ENCODE assay signal across 9 mouse cellular contexts in the genomic region with DNA sequence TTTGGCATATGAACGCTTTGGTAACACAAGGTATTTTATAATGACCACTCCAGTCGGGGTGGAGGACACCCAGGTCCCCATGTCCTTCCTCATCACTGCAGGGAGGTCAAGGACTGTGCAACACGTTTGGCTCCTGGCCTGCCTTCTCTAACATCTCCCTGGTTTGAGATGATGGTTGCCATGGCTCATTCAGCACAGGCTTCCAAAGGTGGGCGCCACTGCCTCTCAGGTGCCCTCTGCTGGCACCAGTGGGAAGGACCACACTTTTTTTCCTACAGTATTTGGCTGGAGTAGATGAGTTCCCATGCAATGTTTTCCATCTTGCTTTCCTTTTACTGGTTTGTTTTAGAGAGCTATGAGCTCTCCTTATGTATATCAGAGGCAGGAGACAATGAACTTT.
DNase-seq lines count a peak whose midpoint lies in the region; ATAC-seq lines count a peak whose summit lies in the region.
"Had no signal": no experiment of that assay in that cellular context is flagged by ENCODE, and none has a peak within 500 bp of the region (broad histone marks: within the 10 kb centered on the region; RNA-seq: fewer than 3 reads in every experiment).

No protein-coding gene starts in this region.

- ATAC-seq in midbrain, embryonic 11.5 days (ENCODE audit: low FRiP score): no peak
- no peak for ATAC-seq in midbrain, embryonic 15.5 days (replicated peaks)
- peak; percentile 57; the same call in 1 of the 2 replicates for ATAC-seq in kidney, embryonic 14.5 days (ENCODE audit: low FRiP score, low TSS enrichment)
- no peak for ATAC-seq in erythroid progenitor cell, adult 5-6 weeks (replicated peaks; ENCODE audit: low FRiP score, poor library complexity, severe bottlenecking)

- H3K27ac ChIP-seq in midbrain, embryonic 11.5 days (ENCODE audit: low read depth, low read length): no peak overlapping the region
- H3K27ac ChIP-seq in midbrain, embryonic 15.5 days: no peak overlapping the region
- no peak overlapping the region for H3K27ac ChIP-seq in kidney, embryonic 14.5 days (ENCODE audit: low read depth, low read length)
- H3K27ac ChIP-seq: neural tube, embryonic 13.5 days had no signal

- H3K27me3 ChIP-seq in midbrain, embryonic 11.5 days (ENCODE audit: control insufficient read depth, insufficient read depth, low read length): no peaks in the 10 kb centered on the region
- no peaks in the 10 kb centered on the region for H3K27me3 ChIP-seq in midbrain, embryonic 15.5 days (replicated peaks)
- H3K27me3 ChIP-seq in kidney, embryonic 14.5 days (ENCODE audit: control insufficient read depth, insufficient read depth, low read length): no peaks in the 10 kb centered on the region
- H3K27me3 ChIP-seq: neural tube, embryonic 13.5 days had no signal

- DNase-seq in cerebellum, adult 18-20 months: peak; percentile 5 to 18
- DNase-seq in cerebellum, adult 9-11 months: no peak
- DNase-seq in midbrain, embryonic 11.5 days (ENCODE audit: low spot score, missing footprints): peak; percentile 97
- peak; percentile 19 to 52 for DNase-seq in cerebellum, postnatal 25 days
- peak; percentile 53 for DNase-seq in lung, postnatal 14 days

- H3K4me3 ChIP-seq in midbrain, embryonic 11.5 days (ENCODE audit: low read depth, low read length): no peak overlapping the region
- no peak overlapping the region for H3K4me3 ChIP-seq in midbrain, embryonic 15.5 days
- H3K4me3 ChIP-seq in kidney, embryonic 14.5 days (ENCODE audit: low read length): no peak overlapping the region
- H3K4me3 ChIP-seq: neural tube, embryonic 13.5 days had no signal

- no peak overlapping the region for H3K9ac ChIP-seq in midbrain, embryonic 11.5 days (ENCODE audit: low read length)
- no peak overlapping the region for H3K9ac ChIP-seq in midbrain, embryonic 15.5 days
- H3K9ac ChIP-seq in kidney, embryonic 14.5 days (ENCODE audit: low read depth, low read length): no peak overlapping the region
- H3K9ac ChIP-seq: neural tube, embryonic 13.5 days had no signal

- H3K4me2 ChIP-seq in midbrain, embryonic 11.5 days: no peak overlapping the region
- H3K4me2 ChIP-seq in midbrain, embryonic 15.5 days: no peak overlapping the region
- H3K4me2 ChIP-seq in kidney, embryonic 14.5 days (replicated peaks; ENCODE audit: low read depth, low read length): no peak overlapping the region
- H3K4me2 ChIP-seq: neural tube, embryonic 13.5 days had no signal

- 49% methylated on average over 4 of the region's 4 CpGs for WGBS in midbrain, embryonic 11.5 days
- WGBS in midbrain, embryonic 15.5 days: 45% methylated on average over 4 of the region's 4 CpGs
- 47% methylated on average over 4 of the region's 4 CpGs for WGBS in kidney, embryonic 14.5 days

- no peaks in the 10 kb centered on the region for H3K4me1 ChIP-seq in midbrain, embryonic 11.5 days (ENCODE audit: control insufficient read depth, insufficient read depth, low read length)
- H3K4me1 ChIP-seq in midbrain, embryonic 15.5 days: no peaks in the 10 kb centered on the region
- H3K4me1 ChIP-seq in kidney, embryonic 14.5 days (ENCODE audit: control insufficient read depth, insufficient read depth, low read length): 0 out of 2 replicates have a peak, but pooled peaks cover 3% of the 10 kb centered on the region
- H3K4me1 ChIP-seq: neural tube, embryonic 13.5 days had no signal

- H3K9me3 ChIP-seq in midbrain, embryonic 11.5 days (ENCODE audit: control insufficient read depth, low read length): no peaks in the 10 kb centered on the region
- no peaks in the 10 kb centered on the region for H3K9me3 ChIP-seq in midbrain, embryonic 15.5 days
- no peaks in the 10 kb centered on the region for H3K9me3 ChIP-seq in kidney, embryonic 14.5 days (ENCODE audit: control insufficient read depth, low read length)
- H3K9me3 ChIP-seq: neural tube, embryonic 13.5 days had no signal

- H3K36me3 ChIP-seq in midbrain, embryonic 11.5 days (ENCODE audit: control insufficient read depth, insufficient read depth, low read length): no peaks in the 10 kb centered on the region
- H3K36me3 ChIP-seq in midbrain, embryonic 15.5 days (replicated peaks): no peaks in the 10 kb centered on the region
- H3K36me3 ChIP-seq in kidney, embryonic 14.5 days (ENCODE audit: control insufficient read depth, insufficient read depth, low read length): no peaks in the 10 kb centered on the region
- H3K36me3 ChIP-seq: neural tube, embryonic 13.5 days had no signal
